Mouse (Mus musculus): ENCODE results near the gene Ccm2. TPM values are rescaled to one million over a fixed set of nuclear protein-coding genes. Genes with fewer than 3 reads are reported as not detected.
A peak's percentile ranks its signal among the peaks of the same experiment; 100 is the strongest.

Ccm2 gene
- polyA plus RNA-seq, 1 experiment from 2014 or later, result 81.6 TPM

DNA sequence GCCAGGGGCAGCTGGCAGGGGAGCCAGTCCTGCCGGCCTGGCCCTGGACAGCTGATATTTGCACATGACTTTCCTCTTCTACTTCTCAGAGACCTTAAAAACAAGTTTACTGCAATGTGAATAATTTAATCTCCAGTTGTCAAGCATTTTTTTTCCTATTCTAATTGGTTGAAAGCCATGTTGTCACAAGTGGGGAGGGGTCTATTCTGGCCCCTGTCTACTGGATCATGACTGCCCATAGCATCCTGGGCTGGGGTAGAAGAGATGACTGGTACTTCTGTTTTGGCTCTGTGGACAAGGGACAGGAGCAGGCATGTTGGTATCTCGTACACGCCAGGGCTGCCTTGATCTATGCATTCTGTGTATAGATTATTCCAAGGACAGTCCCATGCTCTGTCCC, 49.9 kb downstream of the Ccm2 start:
- ATAC-seq (ENCODE audit: low FRiP score) (no peak), DNase-seq (ENCODE audit: low spot score, missing footprints) (no peak)
- no peak overlapping the region for H3K4me2 ChIP-seq
- WGBS, result 90% methylated on average over 3 of the region's 3 CpGs
- no peaks in the 10 kb centered on the region for H3K9me3 ChIP-seq (ENCODE audit: control insufficient read depth, low read length)
- no peak overlapping the region for H3K27ac ChIP-seq (ENCODE audit: low read depth, low read length)
- peaks cover 19% of the 10 kb centered on the region for H3K4me1 ChIP-seq (ENCODE audit: control insufficient read depth, insufficient read depth, low read length)
- H3K36me3 ChIP-seq (ENCODE audit: control insufficient read depth, insufficient read depth, low read length), result peaks cover 29% of the 10 kb centered on the region
- no peaks in the 10 kb centered on the region for H3K27me3 ChIP-seq (ENCODE audit: control insufficient read depth, insufficient read depth, low read length)
- H3K9ac ChIP-seq (ENCODE audit: low read length), result no peak overlapping the region
- no peak overlapping the region for H3K4me3 ChIP-seq (ENCODE audit: low read depth, low read length)

DNA sequence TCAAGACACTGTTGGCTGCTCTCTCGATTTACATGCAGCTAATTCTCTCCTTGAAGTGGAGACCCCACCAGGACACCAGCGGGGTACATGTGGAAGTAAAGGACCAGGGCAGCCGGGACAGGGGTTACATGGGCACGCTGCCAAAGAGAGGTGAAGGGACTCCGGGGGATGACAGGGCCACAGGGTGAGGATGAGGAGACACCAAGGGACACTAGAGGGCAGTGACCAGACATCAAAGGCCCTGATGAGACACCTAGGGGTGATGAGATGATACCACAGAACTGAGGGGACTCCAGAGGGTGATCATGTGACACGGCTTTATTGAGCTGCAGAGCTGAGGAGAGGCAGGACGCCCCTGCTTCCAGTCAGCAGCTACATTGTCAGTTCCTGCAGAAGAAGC, 50.8 kb downstream of the Ccm2 start:
- Histone ChIP-seq H3K4me2 (no peak overlapping the region), H3K27me3 (ENCODE audit: control insufficient read depth, insufficient read depth, low read length) (no peaks in the 10 kb centered on the region), H3K27ac (ENCODE audit: low read depth, low read length) (no peak overlapping the region), H3K9ac (ENCODE audit: low read length) (no peak overlapping the region), H3K4me1 (ENCODE audit: control insufficient read depth, insufficient read depth, low read length) (peaks cover 19% of the 10 kb centered on the region), H3K9me3 (ENCODE audit: control insufficient read depth, low read length) (no peaks in the 10 kb centered on the region), H3K4me3 (ENCODE audit: low read depth, low read length) (no peak overlapping the region), H3K36me3 (ENCODE audit: control insufficient read depth, insufficient read depth, low read length) (peaks cover 29% of the 10 kb centered on the region)
- 76% methylated on average over 7 of the region's 7 CpGs for WGBS
- DNase-seq (ENCODE audit: low spot score, missing footprints) (no peak), ATAC-seq (ENCODE audit: low FRiP score) (no peak)

DNA sequence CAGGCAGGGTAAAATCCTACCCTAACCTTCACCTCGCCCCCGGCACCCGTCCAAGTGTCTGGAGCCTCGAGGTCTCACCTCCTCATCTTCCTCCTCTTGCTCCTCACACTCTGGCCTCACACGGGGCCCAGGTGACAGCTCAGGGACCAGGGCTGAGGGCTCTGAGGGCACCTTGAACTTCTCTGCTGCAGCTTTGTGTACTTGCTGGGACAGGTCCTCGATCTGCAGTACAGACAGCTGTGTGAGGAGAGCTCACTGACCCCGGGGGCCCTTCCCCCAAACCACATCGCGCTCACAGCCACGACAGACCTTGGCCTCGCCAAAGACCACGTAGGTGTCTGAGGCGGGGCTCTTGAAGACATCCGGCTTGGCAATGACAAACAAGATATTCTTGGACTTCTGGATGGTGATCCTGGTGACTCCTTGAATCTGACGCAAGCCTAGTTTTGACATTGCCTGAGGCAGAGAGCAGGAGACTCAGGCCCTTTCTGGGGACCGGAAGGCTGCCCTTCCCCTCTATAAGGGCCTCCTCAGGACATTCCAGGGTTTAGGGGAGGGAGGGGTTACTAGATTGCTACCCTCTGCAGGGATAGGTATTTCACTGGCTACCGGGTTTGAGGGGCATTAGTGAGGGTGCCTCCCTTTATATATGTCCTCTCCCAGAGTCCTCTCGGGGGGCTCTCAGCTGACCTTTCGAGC, 51.7 kb downstream of the Ccm2 start:
- ATAC-seq (ENCODE audit: low FRiP score), result peak; percentile 9
- Histone ChIP-seq H3K9ac (ENCODE audit: low read length) (peak overlapping the region; percentile 48), H3K4me3 (ENCODE audit: low read depth, low read length) (0 out of 2 replicates have a peak overlapping the region, but pooled peaks have one; percentile 1), H3K27me3 (ENCODE audit: control insufficient read depth, insufficient read depth, low read length) (no peaks in the 10 kb centered on the region), H3K27ac (ENCODE audit: low read depth, low read length) (0 out of 2 replicates have a peak overlapping the region, but pooled peaks have one; percentile 14), H3K4me1 (ENCODE audit: control insufficient read depth, insufficient read depth, low read length) (peaks cover 21% of the 10 kb centered on the region), H3K4me2 (peak overlapping the region; percentile 31), H3K36me3 (ENCODE audit: control insufficient read depth, insufficient read depth, low read length) (peaks cover 21% of the 10 kb centered on the region), H3K9me3 (ENCODE audit: control insufficient read depth, low read length) (no peaks in the 10 kb centered on the region)
- WGBS, result 59% methylated on average over 19 of the region's 19 CpGs
- DNase-seq (ENCODE audit: low spot score, missing footprints), result no peak

DNA sequence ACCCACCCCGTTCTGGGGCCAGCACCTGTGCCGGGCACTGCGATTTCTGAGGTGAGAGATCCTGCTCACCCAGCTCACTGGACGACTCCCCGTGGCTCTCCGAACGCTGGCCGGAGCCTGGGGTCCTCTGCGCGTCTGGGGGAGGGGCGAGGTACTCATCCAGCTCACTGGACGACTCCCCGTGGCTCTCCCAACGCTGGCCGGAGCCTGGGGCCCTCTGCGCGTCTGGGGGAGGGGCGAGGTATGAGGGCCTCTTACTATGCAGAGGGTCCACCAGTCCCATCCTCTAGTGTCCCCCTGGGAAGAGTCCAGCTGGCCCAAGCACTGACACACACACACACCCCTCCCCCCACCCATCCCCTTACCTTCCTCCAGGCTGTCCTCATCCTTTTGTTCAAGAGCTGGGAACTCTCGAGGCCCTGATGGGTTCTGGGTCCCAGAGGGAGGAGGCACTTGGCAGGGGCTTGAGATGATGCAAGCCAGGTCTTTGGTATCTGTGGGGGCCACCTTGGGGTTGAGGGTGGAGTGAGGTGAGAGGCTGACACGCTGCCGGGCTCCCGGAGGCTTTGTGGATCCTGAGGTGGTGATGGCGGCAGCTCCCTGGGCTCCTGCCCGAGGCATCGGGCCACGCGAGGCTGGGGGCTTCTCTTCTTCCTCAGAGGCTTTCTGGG, 52.5 kb downstream of the Ccm2 start:
- peaks cover 26% of the 10 kb centered on the region for H3K4me1 ChIP-seq (ENCODE audit: control insufficient read depth, insufficient read depth, low read length)
- peak overlapping the region; percentile 1; the same call in 1 of the 2 replicates for H3K4me3 ChIP-seq (ENCODE audit: low read depth, low read length)
- H3K9ac ChIP-seq (ENCODE audit: low read length), result peak overlapping the region; percentile 48
- WGBS, result 17% methylated on average over 25 of the region's 27 CpGs
- peak overlapping the region; percentile 68 for H3K27ac ChIP-seq (ENCODE audit: low read depth, low read length)
- peak overlapping the region; percentile 31 for H3K4me2 ChIP-seq
- no peaks in the 10 kb centered on the region for H3K9me3 ChIP-seq (ENCODE audit: control insufficient read depth, low read length)
- H3K36me3 ChIP-seq (ENCODE audit: control insufficient read depth, insufficient read depth, low read length), result peaks cover 18% of the 10 kb centered on the region
- ATAC-seq (ENCODE audit: low FRiP score), result peak; percentile 76
- no peaks in the 10 kb centered on the region for H3K27me3 ChIP-seq (ENCODE audit: control insufficient read depth, insufficient read depth, low read length)
- peak; percentile 91 for DNase-seq (ENCODE audit: low spot score, missing footprints)

DNA sequence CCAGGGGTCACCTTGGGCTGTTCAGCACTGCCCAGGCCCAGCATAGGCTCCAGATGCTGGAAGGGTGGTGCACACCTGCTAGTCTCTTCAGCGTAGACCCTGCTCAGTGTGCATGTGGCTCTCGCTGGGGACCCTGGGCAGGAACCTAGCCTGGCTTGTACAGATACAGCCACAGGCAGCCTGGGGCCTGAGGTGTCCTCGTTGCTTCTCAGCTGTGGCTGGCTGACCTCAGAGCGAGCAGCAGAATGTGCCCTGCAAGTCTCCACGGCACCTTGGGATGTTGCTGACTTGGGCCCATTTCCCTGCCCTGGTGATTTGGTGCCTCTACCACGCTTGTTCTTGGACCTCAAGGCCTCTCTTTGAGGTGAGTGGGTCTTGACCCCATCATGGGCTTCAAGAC, 53.1 kb downstream of the Ccm2 start:
- H3K4me3 ChIP-seq (ENCODE audit: low read depth, low read length), result no peak overlapping the region

DNA sequence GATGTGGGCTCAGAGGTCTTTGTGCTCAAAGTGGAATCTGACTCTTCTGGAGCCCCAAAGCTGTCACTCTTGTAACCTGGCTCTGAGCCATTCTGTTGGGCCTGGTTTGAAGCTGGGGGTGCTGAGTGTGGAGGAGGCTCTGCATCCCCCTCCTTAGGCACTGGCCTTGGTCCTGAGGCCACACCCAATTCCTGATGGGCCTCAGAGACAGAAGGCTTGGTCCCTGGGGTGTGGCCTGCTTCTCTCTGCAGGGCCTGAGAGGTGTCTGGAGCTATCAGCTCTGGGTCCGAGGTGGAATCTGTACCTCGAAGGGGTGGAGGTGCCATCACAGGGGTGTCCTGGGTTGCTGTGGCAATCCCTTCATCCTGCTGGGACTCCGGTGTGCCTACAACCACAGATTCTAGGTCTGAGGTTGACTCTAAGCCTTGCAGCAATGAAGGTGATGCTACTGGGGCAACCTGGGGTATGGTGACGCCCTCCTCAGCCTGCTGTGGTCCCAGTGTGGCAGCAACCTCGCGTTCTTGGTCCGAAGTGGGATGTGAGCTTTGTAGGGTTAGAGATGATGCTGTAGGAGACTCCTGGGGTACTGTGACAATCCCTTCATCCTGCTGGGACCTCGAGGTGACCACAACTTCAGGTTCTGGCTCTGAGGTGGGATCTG, 53.7 kb downstream of the Ccm2 start:
- H3K27ac ChIP-seq (ENCODE audit: low read depth, low read length), result peak overlapping the region; percentile 68; the same call in 1 of the 2 replicates
- peaks cover 13% of the 10 kb centered on the region for H3K36me3 ChIP-seq (ENCODE audit: control insufficient read depth, insufficient read depth, low read length)
- no peak overlapping the region for H3K4me2 ChIP-seq
- WGBS, result 89% methylated on average over 8 of the region's 8 CpGs
- no peak for ATAC-seq (ENCODE audit: low FRiP score)
- H3K9ac ChIP-seq (ENCODE audit: low read length), result no peak overlapping the region
- no peaks in the 10 kb centered on the region for H3K27me3 ChIP-seq (ENCODE audit: control insufficient read depth, insufficient read depth, low read length)
- no peaks in the 10 kb centered on the region for H3K9me3 ChIP-seq (ENCODE audit: control insufficient read depth, low read length)
- DNase-seq (ENCODE audit: low spot score, missing footprints), result no peak
- H3K4me3 ChIP-seq (ENCODE audit: low read depth, low read length), result no peak overlapping the region
- H3K4me1 ChIP-seq (ENCODE audit: control insufficient read depth, insufficient read depth, low read length), result peaks cover 27% of the 10 kb centered on the region

More for the DNA sequence above, 53.1 kb downstream of the Ccm2 start:
- Histone ChIP-seq H3K4me2 (peak overlapping the region; percentile 31), H3K9ac (ENCODE audit: low read length) (peak overlapping the region; percentile 9; the same call in 1 of the 2 replicates), H3K27ac (ENCODE audit: low read depth, low read length) (peak overlapping the region; percentile 68), H3K27me3 (ENCODE audit: control insufficient read depth, insufficient read depth, low read length) (no peaks in the 10 kb centered on the region), H3K36me3 (ENCODE audit: control insufficient read depth, insufficient read depth, low read length) (peaks cover 13% of the 10 kb centered on the region), H3K9me3 (ENCODE audit: control insufficient read depth, low read length) (no peaks in the 10 kb centered on the region), H3K4me1 (ENCODE audit: control insufficient read depth, insufficient read depth, low read length) (peaks cover 27% of the 10 kb centered on the region)
- WGBS, result 89% methylated on average over 6 of the region's 6 CpGs
- DNase-seq (ENCODE audit: low spot score, missing footprints) (no peak), ATAC-seq (ENCODE audit: low FRiP score) (0 out of 2 replicates have a peak, but pooled peaks have one; percentile 0)

DNA sequence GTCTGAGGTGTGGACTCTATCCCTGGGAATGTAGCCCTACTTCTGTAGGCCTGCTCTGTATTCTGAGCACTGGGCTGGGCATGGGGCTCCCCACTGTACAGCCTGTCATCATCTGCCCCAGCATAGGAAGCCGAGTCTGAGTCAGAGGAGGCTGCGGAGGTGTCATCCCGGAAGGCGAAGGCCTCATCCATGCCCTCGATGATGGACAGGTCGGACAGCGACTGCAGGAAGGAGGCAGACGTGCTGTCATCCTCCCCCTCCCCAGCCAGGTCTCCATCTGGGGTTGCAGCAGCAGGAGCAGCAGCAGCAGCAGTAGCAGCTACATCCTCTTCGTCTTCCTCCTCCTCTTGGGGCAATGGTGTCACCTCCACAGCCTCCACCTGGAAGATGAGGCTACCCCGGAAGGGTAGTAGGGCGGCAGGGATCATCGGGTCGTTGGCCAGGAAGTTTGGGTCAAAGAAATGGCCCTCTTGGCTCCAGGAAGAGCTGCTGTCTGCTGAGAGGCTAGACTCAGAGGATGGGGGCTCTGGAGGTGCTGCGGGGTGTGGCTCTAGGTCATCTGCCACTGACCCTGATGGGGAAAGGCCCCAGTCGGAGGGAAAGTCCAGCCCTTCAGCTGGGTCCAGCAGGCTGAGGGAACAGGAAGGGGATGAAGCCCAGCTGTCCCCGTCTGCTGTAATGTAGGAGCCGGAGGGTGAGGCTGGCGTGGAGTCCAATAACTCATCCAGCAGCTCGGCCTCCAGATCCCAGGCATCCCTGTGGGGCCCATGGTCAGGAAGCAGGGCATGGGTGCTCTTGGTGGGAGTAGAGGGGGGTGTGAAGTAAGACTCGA, 55.2 kb downstream of the Ccm2 start:
- Histone ChIP-seq H3K9ac (ENCODE audit: low read length) (no peak overlapping the region), H3K4me2 (no peak overlapping the region)
- WGBS, result 83% methylated on average over 20 of the region's 20 CpGs

DNA sequence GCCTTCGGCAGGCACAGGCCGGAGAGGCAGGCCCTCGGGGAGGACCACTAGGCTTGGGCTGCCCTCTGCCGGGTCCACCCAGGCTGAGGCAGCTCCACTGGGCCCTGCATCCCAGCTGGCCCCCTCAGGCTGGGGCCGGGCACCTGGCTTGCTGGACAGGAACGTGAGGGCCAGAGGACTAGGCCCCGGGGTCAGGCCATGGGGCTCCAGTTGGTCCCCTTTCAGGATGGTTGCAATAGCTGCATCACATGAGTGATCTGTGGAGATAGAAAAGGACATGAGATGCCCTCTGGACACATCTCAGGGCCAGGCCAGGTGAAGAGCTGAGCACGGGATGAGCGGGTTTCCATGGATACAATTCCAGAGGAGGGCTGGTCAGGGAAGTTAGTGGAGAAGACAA, 56.0 kb downstream of the Ccm2 start:
- ATAC-seq (ENCODE audit: low FRiP score) (no peak), DNase-seq (ENCODE audit: low spot score, missing footprints) (no peak)
- Histone ChIP-seq H3K4me2 (0 out of 2 replicates have a peak overlapping the region, but pooled peaks have one; percentile 69), H3K27ac (ENCODE audit: low read depth, low read length) (no peak overlapping the region), H3K4me3 (ENCODE audit: low read depth, low read length) (no peak overlapping the region), H3K27me3 (ENCODE audit: control insufficient read depth, insufficient read depth, low read length) (no peaks in the 10 kb centered on the region), H3K9ac (ENCODE audit: low read length) (no peak overlapping the region), H3K36me3 (ENCODE audit: control insufficient read depth, insufficient read depth, low read length) (no peaks in the 10 kb centered on the region), H3K4me1 (ENCODE audit: control insufficient read depth, insufficient read depth, low read length) (peaks cover 37% of the 10 kb centered on the region), H3K9me3 (ENCODE audit: control insufficient read depth, low read length) (no peaks in the 10 kb centered on the region)
- 73% methylated on average over 9 of the region's 9 CpGs for WGBS

More for the DNA sequence above, 55.2 kb downstream of the Ccm2 start:
- H3K4me3 ChIP-seq (ENCODE audit: low read depth, low read length), result no peak overlapping the region
- DNase-seq (ENCODE audit: low spot score, missing footprints), result no peak
- H3K36me3 ChIP-seq (ENCODE audit: control insufficient read depth, insufficient read depth, low read length), result peaks cover 3% of the 10 kb centered on the region
- H3K9me3 ChIP-seq (ENCODE audit: control insufficient read depth, low read length), result no peaks in the 10 kb centered on the region
- H3K27me3 ChIP-seq (ENCODE audit: control insufficient read depth, insufficient read depth, low read length), result no peaks in the 10 kb centered on the region
- H3K4me1 ChIP-seq (ENCODE audit: control insufficient read depth, insufficient read depth, low read length), result peaks cover 37% of the 10 kb centered on the region
- H3K27ac ChIP-seq (ENCODE audit: low read depth, low read length), result no peak overlapping the region
- ATAC-seq (ENCODE audit: low FRiP score), result no peak
